Mouse (Mus musculus) kidney, embryonic 15.5 days (tissue): ENCODE results near the gene Baz2b. TPM values are rescaled to one million over a fixed set of nuclear protein-coding genes. Genes with fewer than 3 reads are reported as not detected.
"Not testable (repeated sequence)": the region's sequence is repeated elsewhere in the genome, so short reads cannot be mapped to it uniquely, and the experiment has no call there.

ENCODE experiments used
- ATAC-seq: fragments of 200-750 bp; cut with Nextera tagmentation; replicated peaks from 2 replicates; pipeline ENCODE4 v1.8.0; 2017; ENCODE audit warnings: moderate TSS enrichment; ENCODE audit not compliant: low FRiP score
- H3K27ac ChIP-seq: fragments of 300-500 bp; sonication (generic); 2 replicates; pipeline ENCODE4 v1.5.1; 2015; ENCODE audit warnings: mild to moderate bottlenecking, inconsistent platforms
- H3K27me3 ChIP-seq: fragments of 300-500 bp; sonication (generic); 2 replicates; pipeline ENCODE4 v1.6.1; 2015; ENCODE audit warnings: inconsistent platforms
- H3K36me3 ChIP-seq: fragments of 300-500 bp; sonication (generic); 2 replicates; pipeline ENCODE4 v1.6.1; 2015; ENCODE audit warnings: inconsistent platforms
- H3K4me1 ChIP-seq: fragments of 300-500 bp; sonication (generic); 2 replicates; pipeline ENCODE4 v1.6.1; 2015; ENCODE audit warnings: inconsistent platforms
- H3K4me2 ChIP-seq: fragments of 300-500 bp; sonication (generic); 2 replicates; pipeline ENCODE4 v1.6.1; 2015; ENCODE audit warnings: moderate library complexity, mild to moderate bottlenecking, inconsistent platforms
- H3K4me3 ChIP-seq: fragments of 300-500 bp; sonication (generic); replicated peaks from 2 replicates; pipeline ENCODE4 v1.5.1; 2015; ENCODE audit warnings: mild to moderate bottlenecking, inconsistent platforms
- H3K9ac ChIP-seq: fragments of 300-500 bp; sonication (generic); 2 replicates; pipeline ENCODE4 v1.6.1; 2015; ENCODE audit warnings: mild to moderate bottlenecking, inconsistent platforms
- H3K9me3 ChIP-seq: fragments of 300-500 bp; sonication (generic); replicated peaks from 2 replicates; pipeline ENCODE4 v1.6.1; 2016; ENCODE audit warnings: inconsistent platforms
- WGBS: fragments of 180-500 bp; shearing (Covaris S2); methylation state at CpG from one replicate; pipeline ENCODE4 v1.1.7; 2015; ENCODE audit warnings: mixed read lengths; 5-methylcytosine and 5-hydroxymethylcytosine counted together
- polyA plus RNA-seq: library from polyadenylated mRNA; unstranded; fragments of >200 nt; fragmentation: Nextera tagmentation; extraction: Ambion mirVana; gene quantifications from 2 replicates; pipeline ENCODE4 v1.2.1, GENCODE M21; 2015

The Baz2b gene
- polyA plus RNA-seq, 1 experiment from 2014 or later = 55.3 TPM

DNA sequence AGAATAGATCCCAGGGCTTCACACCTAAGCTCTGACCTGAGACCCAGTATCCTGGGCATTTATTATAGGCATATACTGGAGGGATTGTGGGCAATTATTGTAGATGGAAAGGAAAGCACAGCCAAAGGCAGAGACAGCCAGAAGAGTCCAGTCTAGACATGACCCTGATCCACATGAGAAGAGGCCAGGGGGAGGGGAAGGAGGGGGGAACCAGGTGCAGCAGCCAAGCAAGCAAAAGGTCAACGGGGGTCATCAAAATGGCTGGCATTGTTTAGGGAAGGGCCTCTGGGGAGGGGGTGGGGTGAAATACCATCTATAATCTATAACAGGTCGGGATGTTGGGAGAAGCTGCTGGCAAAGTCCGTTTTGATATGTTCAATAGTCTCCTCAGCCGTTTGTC is 128.8 kb downstream of the Baz2b start:
- H3K9ac ChIP-seq = no peak overlapping the region
- H3K9me3 ChIP-seq = no peaks in the 10 kb centered on the region
- H3K27me3 ChIP-seq = no peaks in the 10 kb centered on the region
- ATAC-seq = no peak
- peaks cover 22% of the 10 kb centered on the region for H3K4me1 ChIP-seq
- H3K4me2 ChIP-seq = no peak overlapping the region
- H3K4me3 ChIP-seq = no peak overlapping the region
- H3K27ac ChIP-seq = no peak overlapping the region
- H3K36me3 ChIP-seq = no peaks in the 10 kb centered on the region
- 79% methylated on average over 4 of the region's 4 CpGs for WGBS

DNA sequence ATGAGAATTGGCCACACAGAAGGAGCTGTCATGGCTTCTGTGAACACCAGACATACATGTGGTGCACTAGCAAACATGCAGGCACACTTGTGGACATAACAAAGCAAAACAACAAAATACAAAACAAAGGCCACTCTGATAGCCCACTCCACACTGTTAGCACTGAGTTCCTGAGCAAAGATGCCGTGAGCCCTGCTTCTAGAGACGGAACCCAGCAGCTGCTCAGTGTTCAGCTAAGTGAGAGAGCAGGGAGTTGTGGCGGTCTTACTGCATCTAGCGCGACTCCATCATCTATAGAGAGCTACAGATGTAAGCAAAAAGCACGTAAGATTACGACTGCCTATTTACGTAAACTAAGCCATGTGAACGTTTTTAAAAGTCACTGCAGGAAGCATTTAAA is 132.0 kb downstream of the Baz2b start:
- peaks cover 10% of the 10 kb centered on the region for H3K4me1 ChIP-seq
- no peaks in the 10 kb centered on the region for H3K27me3 ChIP-seq
- H3K4me3 ChIP-seq = no peak overlapping the region
- peaks cover 11% of the 10 kb centered on the region; the same call in 1 of the 2 replicates for H3K36me3 ChIP-seq
- no peak overlapping the region for H3K27ac ChIP-seq
- H3K9me3 ChIP-seq = no peaks in the 10 kb centered on the region
- ATAC-seq = no peak
- no peak overlapping the region for H3K9ac ChIP-seq
- 77% methylated on average over 9 of the region's 9 CpGs for WGBS
- H3K4me2 ChIP-seq = no peak overlapping the region

DNA sequence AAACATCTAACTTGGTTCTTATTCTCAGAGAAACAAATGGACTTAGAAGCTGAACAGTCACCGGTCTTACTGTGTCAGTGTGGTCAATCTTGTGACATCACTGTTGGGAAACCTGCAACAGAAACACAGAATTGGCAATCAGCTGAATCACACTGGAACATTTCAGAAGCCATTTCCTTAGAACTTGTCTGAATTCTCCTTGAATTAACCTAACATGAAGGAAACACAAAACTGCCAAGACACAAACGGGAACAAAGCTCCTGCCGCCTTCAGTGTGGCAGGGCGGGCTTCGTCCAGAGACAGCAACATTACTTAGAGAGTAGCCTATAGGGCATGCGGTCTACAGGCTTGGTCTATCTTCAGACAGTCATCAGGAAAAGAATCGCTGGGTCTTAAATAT is 132.8 kb downstream of the Baz2b start:
- Histone ChIP-seq H3K9me3 (no peaks in the 10 kb centered on the region), H3K4me3 (no peak overlapping the region), H3K27ac (no peak overlapping the region), H3K36me3 (peaks cover 11% of the 10 kb centered on the region; the same call in 1 of the 2 replicates), H3K4me1 (0 out of 2 replicates have a peak, but pooled peaks cover 7% of the 10 kb centered on the region), H3K4me2 (no peak overlapping the region), H3K9ac (no peak overlapping the region), H3K27me3 (no peaks in the 10 kb centered on the region)
- ATAC-seq = no peak
- WGBS = 66% methylated on average over 7 of the region's 7 CpGs

DNA sequence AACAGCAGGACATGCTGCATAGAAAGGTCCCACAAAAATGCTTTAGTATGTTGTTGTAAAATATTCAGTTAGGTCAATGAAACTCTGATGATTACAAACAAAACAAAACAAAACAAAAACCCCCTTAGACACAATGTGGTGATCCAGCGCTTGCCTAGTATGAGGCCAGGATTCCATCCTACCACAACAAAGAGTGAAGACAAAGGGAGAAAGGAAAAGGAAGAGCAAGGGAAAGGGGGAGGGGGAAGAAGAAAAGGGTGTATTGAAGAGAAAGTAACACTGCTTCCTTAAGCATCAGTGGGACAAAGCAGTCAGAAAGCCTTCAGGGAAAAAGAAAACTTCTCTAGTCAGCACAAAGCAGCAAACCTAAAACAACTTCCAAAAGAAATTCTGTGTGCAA is 133.6 kb downstream of the Baz2b start:
- no peak overlapping the region for H3K4me3 ChIP-seq
- ATAC-seq = no peak
- no peak overlapping the region for H3K9ac ChIP-seq
- 0 out of 2 replicates have a peak, but pooled peaks cover 7% of the 10 kb centered on the region for H3K4me1 ChIP-seq
- WGBS = 54% methylated on average over 1 of the region's 1 CpGs
- H3K9me3 ChIP-seq = no peaks in the 10 kb centered on the region
- peaks cover 11% of the 10 kb centered on the region for H3K36me3 ChIP-seq
- no peak overlapping the region for H3K27ac ChIP-seq
- no peak overlapping the region for H3K4me2 ChIP-seq
- no peaks in the 10 kb centered on the region for H3K27me3 ChIP-seq

DNA sequence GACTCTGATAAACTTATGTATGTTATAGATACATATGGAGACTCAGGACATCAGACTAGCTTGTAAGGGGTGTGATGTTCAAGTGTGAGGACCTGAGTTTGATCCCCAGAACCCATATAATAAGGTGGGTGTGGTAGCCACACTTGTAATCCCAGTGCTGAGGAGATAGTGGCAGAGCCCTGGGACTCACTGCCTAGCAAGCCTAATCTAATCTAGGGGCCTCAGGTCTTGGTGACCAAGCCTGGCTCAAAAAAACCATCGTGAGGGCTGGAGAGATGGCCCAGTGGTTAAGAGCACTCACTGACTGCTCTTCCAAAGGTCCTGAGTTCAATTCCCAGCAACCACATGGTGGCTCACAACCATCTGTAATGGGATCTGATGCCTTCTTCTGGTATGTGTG is 135.8 kb downstream of the Baz2b start:
- peaks cover 11% of the 10 kb centered on the region for H3K36me3 ChIP-seq
- not testable (repeated sequence) for H3K4me3 ChIP-seq, H3K4me1 ChIP-seq, H3K9me3 ChIP-seq, H3K9ac ChIP-seq, H3K27me3 ChIP-seq, H3K27ac ChIP-seq, ATAC-seq, H3K4me2 ChIP-seq
- WGBS = 100% methylated on average over 1 of the region's 1 CpGs

DNA sequence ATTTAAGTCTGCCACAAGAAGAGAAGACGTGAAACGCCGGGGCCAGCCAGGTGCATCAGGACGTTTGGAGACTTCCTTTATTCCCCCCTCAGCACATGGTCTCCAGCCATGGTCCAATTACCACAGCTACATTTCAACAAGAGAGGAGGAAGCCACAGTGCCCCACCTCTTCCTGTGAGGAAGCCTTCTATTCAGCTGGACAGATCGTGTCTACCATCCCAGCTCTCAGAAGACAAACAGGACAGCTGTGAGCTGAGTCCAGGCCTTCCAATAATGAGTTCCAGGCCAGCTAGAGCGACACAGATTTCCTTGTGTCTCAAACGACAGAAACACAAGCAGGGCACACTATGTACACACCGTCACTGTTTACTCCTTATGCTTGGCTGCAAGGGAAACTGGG is 137.8 kb downstream of the Baz2b start:
- H3K4me1 ChIP-seq = no peaks in the 10 kb centered on the region
- H3K4me2 ChIP-seq = no peak overlapping the region
- no peaks in the 10 kb centered on the region for H3K9me3 ChIP-seq
- H3K27ac ChIP-seq = no peak overlapping the region
- WGBS = 46% methylated on average over 8 of the region's 8 CpGs
- H3K4me3 ChIP-seq = no peak overlapping the region
- H3K9ac ChIP-seq = no peak overlapping the region
- no peaks in the 10 kb centered on the region for H3K27me3 ChIP-seq
- peaks cover 11% of the 10 kb centered on the region for H3K36me3 ChIP-seq
- ATAC-seq = no peak

DNA sequence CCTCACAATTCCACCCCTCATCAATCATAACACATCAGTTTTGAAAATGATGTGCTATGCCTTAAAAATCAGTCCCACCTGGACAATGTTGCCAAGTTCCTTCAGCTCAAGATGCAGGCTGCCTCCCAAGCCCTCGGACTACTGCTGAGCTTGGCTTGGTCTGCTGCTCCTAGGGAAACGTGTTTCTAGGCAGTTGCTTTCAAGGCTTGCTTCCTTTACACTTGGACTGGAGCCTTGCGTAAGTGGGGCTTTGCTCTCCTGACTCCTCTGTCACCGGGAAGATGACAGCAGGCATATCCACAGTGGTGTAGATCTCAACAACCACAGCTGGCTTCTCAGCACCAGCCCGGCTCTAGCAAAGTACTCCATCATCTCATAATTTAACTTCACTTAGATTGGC is 138.7 kb downstream of the Baz2b start:
- no peak overlapping the region for H3K27ac ChIP-seq
- H3K4me1 ChIP-seq = no peaks in the 10 kb centered on the region
- H3K36me3 ChIP-seq = peaks cover 11% of the 10 kb centered on the region
- no peaks in the 10 kb centered on the region for H3K27me3 ChIP-seq
- no peak overlapping the region for H3K4me3 ChIP-seq
- no peaks in the 10 kb centered on the region for H3K9me3 ChIP-seq
- H3K4me2 ChIP-seq = no peak overlapping the region
- H3K9ac ChIP-seq = no peak overlapping the region
- WGBS = 85% methylated on average over 5 of the region's 5 CpGs
- no peak for ATAC-seq

DNA sequence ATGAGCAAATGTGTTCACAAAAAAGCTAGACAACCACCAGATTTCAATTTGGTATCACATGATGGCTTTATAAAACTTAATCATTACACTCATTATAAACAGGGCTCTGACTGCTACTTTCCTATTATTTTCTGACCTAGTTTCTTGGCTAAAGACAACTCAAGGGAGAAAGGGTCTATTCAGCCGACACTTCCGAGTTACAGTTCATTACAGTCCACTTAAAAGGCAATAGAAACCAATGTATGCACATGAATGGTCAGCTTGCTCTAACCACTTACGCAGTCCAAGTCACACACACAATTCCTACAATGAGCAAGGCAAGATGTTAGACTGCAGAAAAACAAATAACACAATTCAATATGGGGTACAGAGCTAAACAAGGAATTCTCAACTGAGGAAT is 141.2 kb downstream of the Baz2b start:
- WGBS = 80% methylated on average over 3 of the region's 3 CpGs
- no peak overlapping the region for H3K4me3 ChIP-seq
- H3K9me3 ChIP-seq = no peaks in the 10 kb centered on the region
- peaks cover 18% of the 10 kb centered on the region for H3K36me3 ChIP-seq
- no peaks in the 10 kb centered on the region for H3K4me1 ChIP-seq
- H3K4me2 ChIP-seq = no peak overlapping the region
- no peaks in the 10 kb centered on the region for H3K27me3 ChIP-seq
- no peak for ATAC-seq
- H3K27ac ChIP-seq = no peak overlapping the region
- no peak overlapping the region for H3K9ac ChIP-seq

DNA sequence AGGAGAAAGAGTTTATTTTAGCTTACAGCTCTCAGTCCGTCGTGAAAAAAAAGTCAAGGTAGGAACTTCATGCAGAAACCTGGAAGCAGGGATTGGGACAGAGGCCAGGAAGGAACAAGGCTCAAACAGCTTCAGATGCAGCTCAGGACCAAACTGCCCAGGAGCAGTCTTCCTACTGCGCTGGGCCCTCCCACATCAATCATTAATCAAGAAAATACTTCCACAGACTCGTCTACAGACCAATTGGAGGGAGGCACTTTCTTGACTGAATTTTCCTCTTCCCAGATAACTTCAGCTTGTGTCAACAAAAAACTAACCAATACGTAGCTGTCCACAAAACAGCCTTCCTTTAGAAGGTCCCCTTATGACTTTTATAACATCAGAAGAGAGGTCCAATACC is 144.2 kb downstream of the Baz2b start:
- H3K4me3 ChIP-seq = no peak overlapping the region
- H3K36me3 ChIP-seq = peaks cover 19% of the 10 kb centered on the region
- H3K9ac ChIP-seq = no peak overlapping the region
- no peaks in the 10 kb centered on the region for H3K4me1 ChIP-seq
- H3K9me3 ChIP-seq = 0 out of 2 replicates have a peak, but pooled peaks cover 4% of the 10 kb centered on the region
- H3K4me2 ChIP-seq = no peak overlapping the region
- WGBS = 81% methylated on average over 5 of the region's 5 CpGs
- ATAC-seq = no peak
- no peak overlapping the region for H3K27ac ChIP-seq
- H3K27me3 ChIP-seq = no peaks in the 10 kb centered on the region

DNA sequence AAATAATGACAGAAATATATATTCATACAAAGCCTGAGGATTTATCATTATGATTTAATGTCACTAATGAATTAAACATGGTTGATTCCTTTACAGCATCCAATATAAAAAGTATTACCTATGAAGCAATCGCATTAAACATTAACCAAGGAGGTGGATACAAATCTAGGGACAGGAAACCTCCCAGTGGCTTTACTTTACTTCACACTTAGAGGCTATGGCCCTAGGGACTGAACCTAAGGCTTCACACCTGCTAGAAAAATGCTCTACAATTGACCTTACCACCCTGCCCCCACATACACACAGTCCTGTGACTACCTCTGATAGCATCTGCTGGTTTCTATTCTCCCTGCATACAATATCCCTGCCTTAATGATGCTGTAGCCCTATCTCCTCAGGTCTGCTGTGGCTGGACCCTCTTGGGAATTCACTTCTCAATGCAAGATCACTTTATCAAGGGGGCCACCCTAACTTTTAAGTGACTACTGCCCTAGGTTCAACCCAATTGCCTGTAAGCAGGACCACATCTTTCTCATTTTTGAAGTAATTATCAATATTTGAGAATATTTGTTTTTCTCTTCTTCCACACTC is 149.4 kb downstream of the Baz2b start:
- Histone ChIP-seq H3K4me3 (no peak overlapping the region), H3K27ac (no peak overlapping the region), H3K4me1 (no peaks in the 10 kb centered on the region), H3K4me2 (no peak overlapping the region), H3K9me3 (0 out of 2 replicates have a peak, but pooled peaks cover 4% of the 10 kb centered on the region), H3K36me3 (peaks cover 22% of the 10 kb centered on the region), H3K27me3 (no peaks in the 10 kb centered on the region), H3K9ac (no peak overlapping the region)
- ATAC-seq = no peak
- 93% methylated on average over 1 of the region's 1 CpGs for WGBS

DNA sequence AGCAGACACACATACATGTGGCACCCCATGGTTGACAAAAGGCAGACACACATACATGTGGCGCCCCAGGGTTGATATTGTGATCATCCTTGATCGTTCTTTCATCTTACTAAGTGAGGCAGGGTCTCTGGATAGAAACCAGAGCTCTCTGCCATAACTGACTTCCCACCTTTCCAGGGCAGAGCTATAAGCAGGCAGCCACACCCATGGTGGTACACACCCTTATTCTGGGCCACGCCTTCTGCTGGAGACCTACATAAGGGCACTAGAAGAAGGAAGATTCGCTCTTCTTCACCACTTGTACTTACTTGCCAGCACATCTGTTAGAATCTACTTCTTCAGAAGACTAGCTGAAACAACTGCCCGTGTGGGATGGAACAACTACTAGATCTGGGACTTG is 150.3 kb downstream of the Baz2b start:
- ATAC-seq = no peak
- WGBS = 92% methylated on average over 5 of the region's 5 CpGs
- Histone ChIP-seq H3K4me1 (no peaks in the 10 kb centered on the region), H3K4me3 (no peak overlapping the region), H3K9ac (no peak overlapping the region), H3K4me2 (no peak overlapping the region), H3K36me3 (peaks cover 12% of the 10 kb centered on the region), H3K27me3 (no peaks in the 10 kb centered on the region), H3K27ac (no peak overlapping the region), H3K9me3 (0 out of 2 replicates have a peak, but pooled peaks cover 4% of the 10 kb centered on the region)

DNA sequence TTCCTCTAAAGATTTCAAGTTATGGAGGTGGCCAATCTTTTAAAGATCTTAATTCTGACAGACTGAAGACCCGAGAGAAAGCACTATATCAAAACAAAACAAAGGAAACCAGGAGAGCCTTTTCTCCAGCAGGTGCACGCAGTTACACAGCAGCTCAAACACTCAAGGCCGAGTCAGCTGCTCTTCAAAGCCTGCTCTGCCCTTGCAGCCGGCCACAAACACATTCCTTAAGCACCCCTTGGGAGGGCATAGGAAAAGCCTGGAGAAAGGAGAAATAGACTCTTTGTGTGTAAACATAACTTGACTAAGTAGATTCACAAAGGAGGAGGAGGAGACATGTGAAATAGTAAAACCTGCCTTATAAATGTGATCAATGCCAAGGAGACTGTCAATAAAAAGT is 153.6 kb downstream of the Baz2b start:
- no peak overlapping the region for H3K4me3 ChIP-seq
- no peaks in the 10 kb centered on the region for H3K27me3 ChIP-seq
- no peak overlapping the region for H3K27ac ChIP-seq
- H3K4me1 ChIP-seq = peaks cover 4% of the 10 kb centered on the region
- H3K9me3 ChIP-seq = no peaks in the 10 kb centered on the region
- H3K4me2 ChIP-seq = no peak overlapping the region
- no peak for ATAC-seq
- 31% methylated on average over 4 of the region's 4 CpGs for WGBS
- H3K9ac ChIP-seq = no peak overlapping the region
- H3K36me3 ChIP-seq = 0 out of 2 replicates have a peak, but pooled peaks cover 4% of the 10 kb centered on the region
